Mouse (Mus musculus): ENCODE data around the gene Itprip.

- no peak for TF ChIP-seq MAFK (IDR thresholded peaks at IDR 0.05; ENCODE audit: insufficient read depth, low read depth, low read length)
- TF ChIP-seq ZNF384 (IDR thresholded peaks at IDR 0.05; ENCODE audit: low read depth, low read length) = no peak
- no peak for TF ChIP-seq HCFC1 (IDR thresholded peaks at IDR 0.05; ENCODE audit: borderline replicate concordance, insufficient read depth, low read length)
- TF ChIP-seq CHD2 (IDR thresholded peaks at IDR 0.05; ENCODE audit: low read depth, low read length) = no peak
Observed at GRCm38 (mm10) chr19:47918016-47918415, 1.1 kb downstream of the Itprip start.
